Mouse (Mus musculus): ENCODE measurements around the gene Pkp1. TPM values are rescaled to one million over a fixed set of nuclear protein-coding genes. Genes with fewer than 3 reads are reported as not detected.

The Pkp1 gene
- not detected for total RNA-seq (2023)

DNA sequence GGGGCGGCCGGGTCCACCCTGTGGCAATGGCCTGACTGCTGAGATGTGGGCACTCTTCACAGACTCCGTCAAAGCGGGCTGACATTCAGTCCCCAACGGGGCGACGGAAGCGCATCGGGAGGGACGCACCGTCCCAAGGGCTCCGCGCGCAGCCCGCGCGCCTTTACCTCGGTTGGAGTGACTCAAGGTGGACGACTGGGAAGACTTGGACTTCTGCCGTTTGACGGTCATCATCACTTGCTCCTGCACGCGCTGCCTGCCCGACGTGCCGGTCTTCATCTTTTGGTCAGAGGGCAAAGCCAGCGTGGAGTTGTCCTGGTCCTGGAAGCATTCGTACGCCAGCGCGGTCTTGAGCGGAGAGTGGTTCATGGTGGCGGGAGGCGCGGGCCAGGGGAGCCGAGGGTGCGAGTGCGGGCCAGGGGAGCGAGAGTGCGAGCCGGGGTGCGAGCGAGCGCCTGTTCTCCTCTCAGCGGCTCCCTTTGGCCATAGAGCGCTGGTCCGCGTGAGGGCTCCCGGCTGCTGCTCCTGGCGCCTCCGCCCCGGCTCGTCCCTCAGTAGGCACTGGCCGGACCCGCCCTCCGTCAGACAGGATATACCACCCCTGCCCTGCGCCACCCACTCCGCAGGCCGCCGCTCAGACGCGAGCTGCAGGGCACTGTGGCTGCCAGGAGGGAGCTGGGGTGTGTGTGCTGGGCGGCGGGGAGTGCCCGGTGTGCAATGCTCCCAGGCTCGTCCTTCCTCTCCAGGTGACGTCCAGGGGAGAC, at the start of gene Pkp1:
Gene Pkp1, minus strand, starts transcription at position 564 of the 764 bp plus-strand sequence.

DNA sequence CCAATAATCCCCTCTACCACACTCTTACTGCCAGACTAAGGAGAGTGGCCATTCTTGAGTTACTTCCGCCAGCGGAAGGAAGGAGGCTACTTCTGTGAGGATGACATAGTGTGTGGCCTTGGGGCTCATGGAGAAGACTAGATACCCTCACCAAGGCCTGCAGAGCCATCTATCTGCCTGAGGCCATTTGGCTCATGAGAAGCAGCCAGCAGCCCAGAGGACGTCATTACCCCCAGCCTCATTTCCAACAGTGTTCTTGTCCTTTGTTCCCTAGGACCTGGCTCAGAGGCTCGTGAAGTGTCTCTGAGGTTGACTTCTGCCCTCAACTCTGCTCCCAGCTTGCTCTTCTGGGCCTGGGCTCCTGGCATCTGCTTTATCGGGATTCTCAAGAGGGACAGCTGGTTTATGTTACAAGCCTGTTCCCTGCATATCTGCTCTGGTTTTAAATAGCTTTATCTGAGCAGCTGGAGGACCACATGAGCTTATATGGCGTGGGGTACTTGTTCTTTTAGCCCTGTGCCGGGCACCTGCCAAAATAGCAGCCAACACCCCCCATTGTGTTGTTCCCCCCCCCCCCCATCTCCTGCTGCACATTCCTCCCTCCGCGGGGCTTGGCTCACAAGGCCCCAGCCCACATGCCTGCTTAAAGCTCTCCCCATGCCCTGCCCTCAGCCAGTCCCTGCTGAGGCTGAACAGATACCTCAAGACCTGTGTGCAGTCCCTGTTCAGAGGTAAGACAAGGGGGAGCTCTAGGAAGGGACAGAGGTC, 83.1 kb downstream of the Pkp1 start, which contains the start of gene Tnnt2:
Gene Tnnt2, plus strand, starts transcription at position 639 of the 768 bp plus-strand sequence.

Other genes with a start within 250 kb of the Pkp1 start
- 10 to 100 TPM; 39.8 to 45.6 TPM for gene Csrp1, start 199.1 kb downstream of the Pkp1 start, total RNA-seq (2023)
- not detected for gene Phlda3, start 153.1 kb downstream of the Pkp1 start, total RNA-seq (2023)
- gene Tnni1, start 139.8 kb downstream of the Pkp1 start, total RNA-seq (2023): not detected
- not detected for gene Lad1, start 100.6 kb downstream of the Pkp1 start, total RNA-seq (2023)
- gene Tnnt2, start 82.9 kb downstream of the Pkp1 start, total RNA-seq (2023): not detected
- gene Igfn1, start 87.1 kb upstream of the Pkp1 start, total RNA-seq (2023): not detected
- 1 to 10 TPM; 1.5 to 4.4 TPM for gene Tmem9, start 88.9 kb upstream of the Pkp1 start, total RNA-seq (2023)
- gene Ascl5, start 131.6 kb upstream of the Pkp1 start, total RNA-seq (2023): not detected
- gene Cacna1s, start 133.5 kb upstream of the Pkp1 start, total RNA-seq (2023): under 1 TPM in 1 of 2 experiments, not detected in 1; 0.76 TPM
- gene Kif21b, start 212.2 kb upstream of the Pkp1 start, total RNA-seq (2023): 100 to 1,000 TPM; 179 to 181 TPM

Measured in neutrophil, adult 59 days (primary cell).